Mouse (Mus musculus) cortical plate, adult 2 months (tissue): ENCODE measurements at regions not wholly inside any gene's neighbourhood (a gene's known extent, or its start where the extent isn't known, plus 50 kb on each side); places are given as distances from the start of the nearest gene placed in this dataset.

Experiments
- CTCF ChIP-seq: fragments of 200-500 bp; IDR thresholded peaks from 2 replicates; pipeline ENCODE4 v1.5.1; 2011; ENCODE audit warnings: mild to moderate bottlenecking, control low read depth, low read length; ENCODE audit not compliant: insufficient read depth; ENCODE audit errors: extremely low read depth
- POLR2A ChIP-seq: fragments of 200-500 bp; IDR thresholded peaks from 2 replicates; pipeline ENCODE4 v1.6.1; 2011; ENCODE audit warnings: mild to moderate bottlenecking, low read length, control low read depth; ENCODE audit not compliant: insufficient read depth; ENCODE audit errors: extremely low read depth

DNA sequence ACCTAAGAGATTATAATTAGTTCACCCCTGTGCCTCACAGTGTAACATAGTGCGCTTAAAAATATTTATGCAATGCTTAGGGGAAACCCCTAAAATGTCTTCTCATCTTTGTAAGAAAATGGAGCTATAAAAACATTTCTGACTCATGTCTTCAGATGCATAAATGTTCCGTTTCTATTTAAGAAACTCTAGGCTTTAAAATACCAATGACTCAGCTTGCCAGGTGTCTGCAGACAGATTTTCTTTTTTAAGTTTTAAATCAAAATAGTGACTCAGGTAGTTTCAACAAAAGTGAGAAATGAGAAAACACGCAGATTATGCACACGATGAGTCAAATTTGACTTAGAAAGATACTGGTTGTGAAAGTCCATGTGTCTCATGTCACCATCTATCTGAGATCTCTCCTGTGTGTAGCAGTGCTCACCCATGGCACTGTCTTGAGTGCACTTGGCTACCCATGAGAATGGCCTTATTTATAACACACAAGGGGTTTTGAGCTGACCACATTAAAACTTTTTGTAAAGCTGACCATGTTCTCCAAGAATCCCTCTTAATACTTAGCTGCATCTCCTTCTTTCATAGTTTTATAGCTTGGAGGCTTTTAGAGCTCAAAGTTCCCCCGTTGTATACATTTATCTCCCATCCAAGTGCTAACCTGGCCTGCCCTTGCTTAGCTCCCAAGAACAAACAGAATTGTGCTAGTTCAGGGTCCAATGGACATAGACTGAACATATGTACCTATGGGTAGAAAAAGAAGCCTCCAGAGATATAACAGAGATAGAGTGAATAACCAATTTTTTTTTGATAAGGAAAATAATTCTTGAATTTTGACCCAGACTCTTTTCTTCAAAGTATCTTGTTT lies 149.0 kb upstream of the Dmrta1 start:
- TF ChIP-seq POLR2A: no peak
- no peak for TF ChIP-seq CTCF
